Mouse (Mus musculus): ENCODE measurements at regions not wholly inside any gene's neighbourhood (a gene's known extent, or its start where the extent isn't known, plus 50 kb on each side); places are given as distances from the start of the nearest gene placed in this dataset.

GRCm38 (mm10) chr17:82199031-82199642 is 461.0 kb upstream of the Slc8a1 start:
- Histone ChIP-seq H3K36me3 (ENCODE audit: control insufficient read depth) (no peaks in the 10 kb centered on the region), H3K27me3 (ENCODE audit: control insufficient read depth) (no peaks in the 10 kb centered on the region), H3K4me3 (replicated peaks) (no peak overlapping the region), H3K4me1 (ENCODE audit: control insufficient read depth) (no peaks in the 10 kb centered on the region), H3K9me3 (ENCODE audit: control insufficient read depth, low read length) (0 out of 2 replicates have a peak, but pooled peaks cover 3% of the 10 kb centered on the region)
- no peak for TF ChIP-seq GATA1 (IDR thresholded peaks at IDR 0.05; ENCODE audit: low read length)
- no peak for TF ChIP-seq TAL1 (IDR thresholded peaks at IDR 0.05; ENCODE audit: low read length)

- TF ChIP-seq TAL1 (IDR thresholded peaks at IDR 0.05; ENCODE audit: low read length) (no peak), GATA1 (IDR thresholded peaks at IDR 0.05; ENCODE audit: low read length) (no peak)
- no peaks in the 10 kb centered on the region for H3K4me1 ChIP-seq (ENCODE audit: control insufficient read depth)
- no peaks in the 10 kb centered on the region for H3K36me3 ChIP-seq (ENCODE audit: control insufficient read depth)
- H3K9me3 ChIP-seq (ENCODE audit: control insufficient read depth, low read length): peaks cover 5% of the 10 kb centered on the region
- no peaks in the 10 kb centered on the region for H3K27me3 ChIP-seq (ENCODE audit: control insufficient read depth)
- no peak overlapping the region for H3K4me3 ChIP-seq (replicated peaks)
Observed at GRCm38 (mm10) chr17:82184261-82184660, 446.1 kb upstream of the Slc8a1 start.

GRCm38 (mm10) chr17:82171216-82171615 is 433.0 kb upstream of the Slc8a1 start:
- no peaks in the 10 kb centered on the region for H3K4me1 ChIP-seq (ENCODE audit: control insufficient read depth)
- no peak for TF ChIP-seq GATA1 (IDR thresholded peaks at IDR 0.05; ENCODE audit: low read length)
- no peak for TF ChIP-seq TAL1 (IDR thresholded peaks at IDR 0.05; ENCODE audit: low read length)

GRCm38 (mm10) chr17:82153446-82153845 is 415.3 kb upstream of the Slc8a1 start:
- H3K36me3 ChIP-seq (ENCODE audit: control insufficient read depth): no peaks in the 10 kb centered on the region
- no peaks in the 10 kb centered on the region for H3K27me3 ChIP-seq (ENCODE audit: control insufficient read depth)
- TF ChIP-seq TAL1 (IDR thresholded peaks at IDR 0.05; ENCODE audit: low read length): no peak
- no peak overlapping the region for H3K4me3 ChIP-seq (replicated peaks)
- no peaks in the 10 kb centered on the region for H3K4me1 ChIP-seq (ENCODE audit: control insufficient read depth)
- peaks cover 4% of the 10 kb centered on the region; the same call in 1 of the 2 replicates for H3K9me3 ChIP-seq (ENCODE audit: control insufficient read depth, low read length)

More at GRCm38 (mm10) chr17:82171216-82171615, 433.0 kb upstream of the Slc8a1 start:
- H3K27me3 ChIP-seq (ENCODE audit: control insufficient read depth): no peaks in the 10 kb centered on the region
- no peaks in the 10 kb centered on the region for H3K36me3 ChIP-seq (ENCODE audit: control insufficient read depth)
- no peak overlapping the region for H3K4me3 ChIP-seq (replicated peaks)
- peaks cover 2% of the 10 kb centered on the region; the same call in 1 of the 2 replicates for H3K9me3 ChIP-seq (ENCODE audit: control insufficient read depth, low read length)

GRCm38 (mm10) chr17:82134843-82135242 is 396.7 kb upstream of the Slc8a1 start:
- no peak overlapping the region for H3K4me3 ChIP-seq (replicated peaks)
- no peaks in the 10 kb centered on the region for H3K27me3 ChIP-seq (ENCODE audit: control insufficient read depth)
- H3K9me3 ChIP-seq (ENCODE audit: control insufficient read depth, low read length): no peaks in the 10 kb centered on the region
- TF ChIP-seq TAL1 (IDR thresholded peaks at IDR 0.05; ENCODE audit: low read length) (no peak), GATA1 (IDR thresholded peaks at IDR 0.05; ENCODE audit: low read length) (no peak)
- no peaks in the 10 kb centered on the region for H3K36me3 ChIP-seq (ENCODE audit: control insufficient read depth)
- H3K4me1 ChIP-seq (ENCODE audit: control insufficient read depth): no peaks in the 10 kb centered on the region

GRCm38 (mm10) chr17:82132941-82133340 is 394.8 kb upstream of the Slc8a1 start:
- H3K4me1 ChIP-seq (ENCODE audit: control insufficient read depth): no peaks in the 10 kb centered on the region
- H3K4me3 ChIP-seq (replicated peaks): no peak overlapping the region
- no peaks in the 10 kb centered on the region for H3K36me3 ChIP-seq (ENCODE audit: control insufficient read depth)
- TF ChIP-seq TAL1 (IDR thresholded peaks at IDR 0.05; ENCODE audit: low read length): no peak
- TF ChIP-seq GATA1 (IDR thresholded peaks at IDR 0.05; ENCODE audit: low read length): no peak
- H3K9me3 ChIP-seq (ENCODE audit: control insufficient read depth, low read length): no peaks in the 10 kb centered on the region
- no peaks in the 10 kb centered on the region for H3K27me3 ChIP-seq (ENCODE audit: control insufficient read depth)

- H3K27me3 ChIP-seq (ENCODE audit: control insufficient read depth): no peaks in the 10 kb centered on the region
- H3K4me1 ChIP-seq (ENCODE audit: control insufficient read depth): no peaks in the 10 kb centered on the region
- H3K36me3 ChIP-seq (ENCODE audit: control insufficient read depth): no peaks in the 10 kb centered on the region
- H3K4me3 ChIP-seq (replicated peaks): no peak overlapping the region
- H3K9me3 ChIP-seq (ENCODE audit: control insufficient read depth, low read length): no peaks in the 10 kb centered on the region
- TF ChIP-seq TAL1 (IDR thresholded peaks at IDR 0.05; ENCODE audit: low read length): no peak
- TF ChIP-seq GATA1 (IDR thresholded peaks at IDR 0.05; ENCODE audit: low read length): no peak
Observed at GRCm38 (mm10) chr17:82087141-82087540, 349.0 kb upstream of the Slc8a1 start.

- no peak overlapping the region for H3K4me3 ChIP-seq (replicated peaks)
- no peak for TF ChIP-seq TAL1 (IDR thresholded peaks at IDR 0.05; ENCODE audit: low read length)
- no peak for TF ChIP-seq GATA1 (IDR thresholded peaks at IDR 0.05; ENCODE audit: low read length)
- no peaks in the 10 kb centered on the region for H3K4me1 ChIP-seq (ENCODE audit: control insufficient read depth)
- no peaks in the 10 kb centered on the region for H3K9me3 ChIP-seq (ENCODE audit: control insufficient read depth, low read length)
- H3K27me3 ChIP-seq (ENCODE audit: control insufficient read depth): no peaks in the 10 kb centered on the region
- no peaks in the 10 kb centered on the region for H3K36me3 ChIP-seq (ENCODE audit: control insufficient read depth)
Observed at GRCm38 (mm10) chr17:82080301-82080700, 342.1 kb upstream of the Slc8a1 start.

Data from erythroblast, embryonic 14.5 days (primary cell).